Mouse (Mus musculus) kidney, embryonic 15.5 days (tissue): Measurements from ENCODE around the gene Csmd2. TPM values are rescaled to one million over a fixed set of nuclear protein-coding genes. Genes with fewer than 3 reads are reported as not detected.

Source experiments
- polyA plus RNA-seq: library from polyadenylated mRNA; unstranded; fragments of >200 nt; fragmentation: Nextera tagmentation; extraction: Ambion mirVana; gene quantifications from 2 replicates; pipeline ENCODE4 v1.2.1, GENCODE M21; 2015

Gene Csmd2
- polyA plus RNA-seq, 1 experiment from 2014 or later = 0.23 TPM

Other genes starting within 250 kb of the Csmd2 start
- not detected in 2 replicates for gene CK137956, start 16.9 kb upstream of the Csmd2 start, polyA plus RNA-seq